Comparison of ENCODE assay signal across 8 mouse cellular contexts in genomic region chr11:120235385-120236113, GRCm38 (mm10). TPM values are rescaled to one million over a fixed set of nuclear protein-coding genes. Genes with fewer than 3 reads are reported as not detected.
DNase-seq lines count a peak whose midpoint lies in the region; ATAC-seq and TF ChIP-seq lines count a peak whose summit lies in the region.

No protein-coding gene starts in this region.

- H3K4me2 ChIP-seq in heart, embryonic 15.5 days: peak overlapping the region; percentile 85
- H3K4me2 ChIP-seq in midbrain, embryonic 16.5 days (ENCODE audit: low read length): peak overlapping the region; percentile 68

- H3K27me3 ChIP-seq in ES-Bruce4 (ENCODE audit: control insufficient read depth, insufficient read depth, low read length, poor library complexity, severe bottlenecking): peaks cover 16% of the 10 kb centered on the region
- no peaks in the 10 kb centered on the region for H3K27me3 ChIP-seq in heart, embryonic 15.5 days
- no peaks in the 10 kb centered on the region for H3K27me3 ChIP-seq in midbrain, embryonic 16.5 days (ENCODE audit: control insufficient read depth, insufficient read depth, low read depth, low read length)

- DNase-seq in heart, adult 11 months: peak; percentile 96
- DNase-seq in heart, adult 8-10 months (ENCODE audit: low spot score): no peak
- peak; percentile 52 to 67 for DNase-seq in cerebellum, postnatal 36 days
- peak; percentile 68 to 79 for DNase-seq in kidney, postnatal 4 days
- DNase-seq in c-Kit-positive CD71-positive TER-119-positive erythroid progenitor cells, embryonic 14.5 days (ENCODE audit: low spot score): no peak

- no peak overlapping the region for H3K27ac ChIP-seq in ES-Bruce4 (ENCODE audit: insufficient read depth, low read length)
- H3K27ac ChIP-seq in heart, embryonic 15.5 days: peak overlapping the region; percentile 87
- peak overlapping the region; percentile 100 for H3K27ac ChIP-seq in midbrain, embryonic 16.5 days (ENCODE audit: low read length)

- H3K9me3 ChIP-seq in ES-Bruce4 (replicated peaks; ENCODE audit: control insufficient read depth, insufficient read depth, low read length, poor library complexity, severe bottlenecking): no peaks in the 10 kb centered on the region
- H3K9me3 ChIP-seq in heart, embryonic 15.5 days (replicated peaks): no peaks in the 10 kb centered on the region
- H3K9me3 ChIP-seq in midbrain, embryonic 16.5 days (replicated peaks; ENCODE audit: control insufficient read depth, low read length, poor library complexity, severe bottlenecking): no peaks in the 10 kb centered on the region

- no peaks in the 10 kb centered on the region for H3K36me3 ChIP-seq in ES-Bruce4 (ENCODE audit: control insufficient read depth, insufficient read depth, low read length, poor library complexity, severe bottlenecking)
- H3K36me3 ChIP-seq in heart, embryonic 15.5 days: no peaks in the 10 kb centered on the region
- H3K36me3 ChIP-seq in midbrain, embryonic 16.5 days (ENCODE audit: control insufficient read depth, insufficient read depth, low read length): no peaks in the 10 kb centered on the region

- H3K4me3 ChIP-seq in ES-Bruce4 (ENCODE audit: low read depth, low read length): peak overlapping the region; percentile 43
- peak overlapping the region; percentile 70 for H3K4me3 ChIP-seq in heart, embryonic 15.5 days
- peak overlapping the region; percentile 72 for H3K4me3 ChIP-seq in midbrain, embryonic 16.5 days (ENCODE audit: low read depth, low read length)

- peaks cover 3% of the 10 kb centered on the region for H3K4me1 ChIP-seq in ES-Bruce4 (ENCODE audit: control insufficient read depth, insufficient read depth, low read length)
- H3K4me1 ChIP-seq in heart, embryonic 15.5 days (replicated peaks): peaks cover 31% of the 10 kb centered on the region
- H3K4me1 ChIP-seq in midbrain, embryonic 16.5 days (ENCODE audit: control insufficient read depth, insufficient read depth, low read length): peaks cover 30% of the 10 kb centered on the region

- under 1% methylated on average over 39 of the region's 40 CpGs for WGBS in heart, embryonic 15.5 days
- WGBS in midbrain, embryonic 16.5 days: under 1% methylated on average over 40 of the region's 40 CpGs

- no peak for TF ChIP-seq EP300 in ES-Bruce4 (IDR thresholded peaks at IDR 0.05; ENCODE audit: insufficient read depth, low read depth, low read length)

- no peak for ATAC-seq in heart, embryonic 15.5 days (replicated peaks; ENCODE audit: insufficient number of reproducible peaks, insufficient read depth, low FRiP score, low read depth)
- no peak for ATAC-seq in midbrain, embryonic 16.5 days

- peak overlapping the region; percentile 75 for H3K9ac ChIP-seq in ES-Bruce4 (ENCODE audit: low read depth, poor library complexity, severe bottlenecking)
- H3K9ac ChIP-seq in heart, embryonic 15.5 days: peak overlapping the region; percentile 94
- H3K9ac ChIP-seq in midbrain, embryonic 16.5 days (ENCODE audit: low read depth, low read length): peak overlapping the region; percentile 97

- no peak for TF ChIP-seq CTCF in ES-Bruce4 (IDR thresholded peaks at IDR 0.05; ENCODE audit: low read depth, low read length)

- TF ChIP-seq POLR2A in ES-Bruce4 (IDR thresholded peaks at IDR 0.05; ENCODE audit: insufficient read depth, low read length): no peak

RNA-seq across cellular contexts. Expression of gene Bahcc1, which starts 2.8 kb away (rescaled TPM):
- total RNA-seq in heart, adult 8-10 months (2022): 10 to 100 TPM in 2 of 4 experiments, 1 to 10 TPM in 2; 6.2 to 12.6 (median 9.3) TPM
- polyA plus RNA-seq in ES-Bruce4 (2011; ENCODE audit: insufficient read depth, insufficient read length, low read depth, missing spikeins): 21.2 and 21.6 TPM in 2 replicates
- polyA plus RNA-seq in heart, embryonic 15.5 days (2015; fragmentation: Nextera tagmentation; extraction: Ambion mirVana): 4.2 and 5.7 TPM in 2 replicates
- 9.7 and 13.7 TPM in 2 replicates for polyA plus RNA-seq in midbrain, embryonic 16.5 days (2015; fragmentation: Nextera tagmentation; extraction: Ambion mirVana)

Comparison
In these comparisons a context has a peak if more than half of its experiments do, and no peak if none do; other contexts are left out.
1. DNase-seq: peak in heart, adult 11 months (single experiment), cerebellum, postnatal 36 days (2 of 2) and kidney, postnatal 4 days (2 of 2); none in heart, adult 8-10 months (single experiment) and c-Kit-positive CD71-positive TER-119-positive erythroid progenitor cells, embryonic 14.5 days (single experiment).
2. Peak in every context shown above with its lines, with median percentiles within 50 percentile points of each other: H3K4me3 ChIP-seq and H3K9ac ChIP-seq.